Mouse (Mus musculus) embryonic fibroblast, embryonic 13.5 days (primary cell): ENCODE results near the gene Csgalnact2.

ENCODE experiments used
- CTCF ChIP-seq: IDR thresholded peaks from 2 replicates; pipeline ENCODE4 v1.5.1; 2011; ENCODE audit warnings: mild to moderate bottlenecking, control low read depth, low read length, moderate library complexity, borderline replicate concordance; ENCODE audit not compliant: insufficient read depth
- POLR2A ChIP-seq: IDR thresholded peaks from 2 replicates; pipeline ENCODE4 v1.6.1; 2011; ENCODE audit warnings: low read depth, mild to moderate bottlenecking, control low read depth, low read length, moderate library complexity

DNA sequence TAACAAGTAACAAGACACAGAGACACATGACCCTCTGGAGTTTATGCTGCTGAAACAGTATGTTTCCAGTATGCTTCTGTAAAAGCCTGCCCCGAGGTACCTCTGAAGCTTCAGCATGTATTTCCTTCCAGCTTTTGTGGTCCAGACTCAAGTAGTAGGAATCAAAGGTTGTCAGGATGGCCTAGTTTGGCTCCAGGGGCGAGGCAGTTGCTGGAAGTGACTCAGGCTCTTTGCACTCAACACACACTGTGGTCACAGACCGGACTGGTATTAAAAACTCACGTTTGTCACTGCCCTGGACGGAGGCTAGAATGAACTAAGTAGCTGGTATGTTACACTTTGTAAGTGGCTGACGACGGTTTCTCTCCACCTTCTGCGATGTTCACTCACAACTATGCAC lies 12.0 kb upstream of the Csgalnact2 start:
- no peak for TF ChIP-seq CTCF
- no peak for TF ChIP-seq POLR2A
